Mouse (Mus musculus): ENCODE measurements around the gene Rnaseh2a.

GRCm38 (mm10) chr8:84933767-84934559, 35.6 kb downstream of the Rnaseh2a start:
- no peak for TF ChIP-seq POLR2A (IDR thresholded peaks at IDR 0.05; ENCODE audit: insufficient read depth, low read depth, low read length)
- TF ChIP-seq CTCF (IDR thresholded peaks at IDR 0.05; ENCODE audit: insufficient read depth, low read depth, low read length): no peak
